Mouse (Mus musculus) frontal cortex, postnatal 25 days (tissue): ENCODE measurements around the gene Ube3c.
"Not testable (repeated sequence)": the region's sequence is repeated elsewhere in the genome, so short reads cannot be mapped to it uniquely, and the experiment has no call there.

ENCODE experiments used
- DNase-seq, 2 experiments: peaks; one replicate each; pipeline ENCODE4 v3.0.0; 2022; ENCODE audit warnings: low spot score in 2 of 2

The Ube3c gene

DNA sequence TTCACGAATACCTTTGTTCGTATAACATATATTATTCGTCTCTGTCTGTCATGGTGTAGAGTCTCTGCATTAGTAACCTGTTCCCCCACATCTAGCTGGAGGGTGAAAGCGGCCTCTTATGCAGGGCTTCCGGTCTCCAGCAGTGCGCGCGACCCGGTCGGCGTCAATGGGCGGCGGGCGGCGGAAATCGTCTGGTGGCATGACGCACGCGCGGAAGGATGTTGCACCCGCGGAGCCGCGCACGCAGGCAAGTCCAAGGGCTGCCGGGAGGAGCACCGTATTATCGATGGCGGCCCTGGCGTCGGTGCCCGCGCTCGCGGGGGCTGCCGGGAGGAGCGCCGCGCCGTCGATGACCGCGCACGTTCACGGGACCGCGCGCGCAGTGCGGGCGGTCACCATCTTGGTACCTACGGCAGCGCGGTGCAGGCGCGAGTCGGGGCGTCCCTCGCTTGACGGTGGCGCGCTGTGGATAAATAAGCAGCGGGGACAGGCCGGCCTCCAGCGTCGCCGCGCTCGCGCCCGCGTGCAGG is at the start of gene Ube3c:
TSS of gene Ube3c (plus strand) at position 395 of the 530 bp plus-strand sequence.
- peak; percentile 96 to 99 for DNase-seq

DNA sequence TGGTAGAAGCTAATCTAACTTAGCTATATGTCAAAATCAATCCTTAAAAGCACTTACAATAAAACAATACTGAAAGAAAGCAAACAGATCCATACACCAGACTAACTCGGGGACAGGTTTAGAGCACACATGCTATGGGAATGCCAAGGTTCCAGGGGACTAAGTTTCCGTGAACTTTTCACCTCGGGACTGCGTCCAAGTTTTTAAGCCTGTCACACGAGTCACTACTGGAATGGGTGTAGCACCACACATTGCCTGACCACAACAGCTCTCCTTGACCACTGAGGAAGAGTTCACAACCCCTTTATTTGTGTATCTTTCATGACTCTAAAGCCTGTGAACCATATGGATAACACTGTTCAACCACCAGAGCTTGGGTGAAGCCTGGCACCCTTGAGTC is 8.9 kb upstream of the Ube3c start:
- no peak for DNase-seq

DNA sequence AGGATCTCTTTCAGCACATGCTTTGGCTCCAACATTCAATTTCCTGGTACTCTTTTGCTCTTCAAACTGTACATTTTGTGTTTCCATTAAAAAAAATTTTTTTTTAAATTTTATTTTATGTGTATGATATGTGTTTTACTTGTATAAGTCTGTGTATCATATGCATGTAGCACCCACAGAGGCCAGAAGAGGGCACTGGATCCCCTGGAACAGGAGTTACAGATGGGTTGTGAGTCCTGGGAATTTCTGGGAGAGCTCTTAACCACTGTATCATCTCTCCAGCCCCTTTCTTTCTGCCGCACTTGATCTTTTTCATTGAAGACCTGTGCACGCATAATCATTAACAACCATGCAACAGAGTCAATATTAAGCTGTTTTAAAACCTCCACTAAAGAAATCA is 8.4 kb upstream of the Ube3c start:
- DNase-seq = no peak

DNA sequence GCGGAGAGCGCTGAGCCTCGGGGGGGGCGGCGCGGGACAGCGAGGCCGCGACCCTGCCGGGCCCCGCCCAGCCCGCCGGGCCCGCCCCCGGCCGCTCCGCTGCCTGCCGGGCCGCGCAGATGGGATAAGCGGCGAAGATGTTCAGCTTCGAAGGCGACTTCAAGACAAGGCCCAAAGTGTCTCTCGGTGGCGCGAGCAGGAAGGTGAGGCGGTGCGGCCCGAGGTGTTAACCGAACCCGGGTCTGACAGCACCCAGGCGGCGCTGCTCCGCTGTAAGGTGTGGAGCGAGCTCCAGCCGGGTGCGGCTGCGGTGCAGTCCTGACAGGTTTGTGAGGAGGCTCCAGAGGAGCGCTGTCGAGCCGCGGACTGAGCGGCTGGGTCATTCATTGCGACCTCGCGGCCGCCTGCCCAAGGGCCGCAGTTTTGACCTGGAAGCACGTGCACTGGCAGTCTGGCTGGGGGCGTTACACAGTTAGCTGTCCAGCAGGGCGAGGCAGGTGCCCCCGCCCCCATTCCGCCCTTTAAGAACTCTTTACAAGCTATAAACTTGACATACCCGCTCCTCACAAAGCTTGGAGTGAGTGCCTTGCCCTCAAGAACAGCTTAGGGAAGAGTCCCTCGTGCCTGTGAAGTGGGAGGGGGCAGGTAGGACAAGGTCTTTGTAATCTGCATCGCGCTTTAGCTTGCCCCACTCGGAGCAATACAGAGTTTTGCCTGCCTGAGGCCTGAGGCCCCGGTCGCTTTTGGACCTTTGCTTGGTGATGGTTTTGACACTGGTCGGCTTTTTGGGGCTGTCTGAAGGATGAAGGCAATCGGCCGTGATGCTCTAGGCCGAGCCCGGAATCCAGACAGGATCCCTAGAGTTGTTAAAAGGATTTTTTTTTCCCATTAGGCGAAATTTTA is 587 bp downstream of the Ube3c start:
- no peak for DNase-seq

DNA sequence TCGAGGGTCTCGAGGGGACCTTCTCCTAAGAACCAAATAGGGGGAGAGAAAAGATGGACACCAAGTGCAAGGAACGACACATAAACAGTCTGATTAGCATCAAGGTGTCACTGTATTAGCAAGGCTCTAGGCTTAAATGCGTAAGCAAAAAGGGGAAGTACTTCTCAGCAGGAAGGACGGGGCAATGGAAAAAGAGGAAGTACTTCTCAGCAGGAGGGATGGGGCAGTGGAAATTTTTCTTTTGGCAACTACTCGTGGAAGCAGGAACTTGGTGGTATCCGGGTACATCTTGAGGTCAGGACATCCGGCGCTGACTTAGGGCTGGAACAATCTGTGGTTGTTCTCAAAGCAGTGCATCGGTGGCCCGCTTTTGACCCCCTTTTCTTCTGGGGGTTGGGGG is 5.2 kb downstream of the Ube3c start:
- DNase-seq = not testable (repeated sequence)

DNA sequence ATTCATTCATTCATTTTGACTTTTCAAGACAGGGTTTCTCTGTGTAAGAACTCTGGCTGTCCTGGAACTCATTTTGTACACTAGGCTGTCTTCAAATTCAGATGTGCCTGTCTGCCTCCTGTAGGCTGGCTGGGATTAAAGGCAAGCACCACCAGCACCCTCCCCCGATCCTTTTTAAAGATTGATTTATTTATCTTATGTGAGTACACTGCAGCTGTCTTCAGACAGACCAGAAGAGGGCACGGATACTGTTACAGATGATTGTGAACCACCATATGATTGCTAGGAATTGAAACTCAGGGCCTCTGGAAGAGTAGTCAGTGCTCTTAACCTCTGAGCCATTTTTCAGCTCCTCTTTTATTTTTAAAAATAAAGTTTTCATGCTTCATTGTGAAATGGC is 6.0 kb downstream of the Ube3c start:
- no peak for DNase-seq

DNA sequence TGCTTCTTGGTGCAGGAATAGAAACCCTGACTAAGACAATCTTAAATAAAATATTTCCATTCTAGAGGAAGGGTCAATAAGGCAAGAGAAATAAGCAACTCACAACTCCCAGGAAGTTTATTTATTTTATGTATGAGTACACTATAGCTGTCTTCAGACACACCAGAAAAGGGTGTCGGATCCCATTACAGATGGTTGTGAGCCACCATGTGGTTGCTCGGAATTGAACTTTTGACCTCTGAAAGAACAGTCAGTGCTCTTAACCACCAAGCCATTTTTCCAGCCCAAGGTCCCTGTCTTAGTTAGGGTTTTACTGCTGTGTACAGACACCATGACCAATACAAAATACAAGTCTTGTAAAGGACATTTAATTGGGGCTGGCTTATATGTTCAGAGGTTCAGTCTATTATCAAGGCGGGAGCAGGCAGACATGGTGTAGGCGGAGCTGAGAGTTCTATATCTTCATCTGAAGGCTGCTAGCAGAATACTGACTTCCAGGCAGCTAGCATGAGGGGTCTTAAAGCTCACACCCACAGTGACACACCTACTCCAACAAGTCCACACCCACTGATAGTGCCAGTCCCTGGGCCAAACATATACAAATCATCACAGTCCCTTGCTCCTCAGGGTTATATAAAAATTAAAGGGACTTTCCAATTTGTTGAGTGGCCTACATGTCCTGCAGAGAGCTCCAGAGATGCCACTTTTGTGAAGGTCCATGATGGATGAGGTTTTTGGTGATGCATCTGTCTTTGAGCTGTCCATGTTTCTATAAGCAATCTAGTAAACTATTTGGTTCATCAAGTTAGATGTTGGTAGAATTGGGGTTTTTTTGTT is 9.0 kb downstream of the Ube3c start:
- DNase-seq = no peak

DNA sequence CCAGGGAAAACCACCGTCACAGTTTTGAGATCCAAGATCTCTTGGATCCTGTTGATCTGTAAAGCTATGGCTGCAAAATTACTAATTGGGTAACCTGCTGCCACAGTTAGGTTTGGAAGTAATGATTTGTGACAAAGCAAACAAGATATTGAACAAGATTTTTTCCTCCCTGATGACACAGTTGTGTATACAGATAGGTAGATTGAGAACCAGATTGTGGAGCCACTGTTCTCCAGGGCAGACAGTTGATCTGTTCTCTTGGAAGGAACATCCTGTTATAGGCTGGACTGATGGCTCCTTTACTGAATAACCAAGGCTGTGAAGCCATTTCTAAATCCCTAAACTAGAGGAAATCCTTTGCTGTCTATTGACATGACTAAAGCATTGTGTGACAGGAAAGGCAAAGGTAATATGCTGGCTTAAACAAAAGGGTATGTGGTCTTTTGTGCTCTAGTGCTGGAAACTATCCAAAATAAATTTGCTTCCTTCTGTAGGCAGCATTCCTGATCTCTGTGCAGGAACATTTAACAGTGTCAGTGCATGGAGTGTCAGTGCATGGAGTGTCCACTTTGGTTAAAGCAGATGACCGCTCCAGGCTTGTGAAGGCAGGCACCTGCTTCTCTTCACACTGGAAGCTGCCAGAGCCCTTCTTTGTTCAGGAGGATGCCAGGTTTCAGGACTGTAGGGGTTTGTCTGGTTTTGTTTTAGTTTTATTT is 15.0 kb downstream of the Ube3c start:
- DNase-seq = no peak

DNA sequence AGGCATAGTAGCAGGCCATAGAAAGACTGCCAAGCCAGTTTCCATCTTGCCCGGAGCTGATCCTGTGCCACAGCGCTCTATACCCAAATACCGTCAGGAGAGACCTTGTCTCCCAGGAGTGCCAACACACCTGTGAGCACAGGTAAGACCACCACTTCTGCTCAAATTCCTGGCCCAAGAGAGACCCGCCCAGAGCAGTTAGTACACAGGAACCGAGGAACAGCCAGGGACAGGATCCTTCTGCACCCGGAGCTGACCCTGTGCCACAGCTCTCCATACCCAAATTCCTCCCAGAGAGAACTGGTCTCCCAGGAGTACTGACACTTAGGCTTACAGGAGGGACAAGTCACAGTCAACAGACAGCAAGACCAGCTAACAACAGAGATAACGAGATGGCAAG is 23.1 kb downstream of the Ube3c start:
- DNase-seq = not testable (repeated sequence)

DNA sequence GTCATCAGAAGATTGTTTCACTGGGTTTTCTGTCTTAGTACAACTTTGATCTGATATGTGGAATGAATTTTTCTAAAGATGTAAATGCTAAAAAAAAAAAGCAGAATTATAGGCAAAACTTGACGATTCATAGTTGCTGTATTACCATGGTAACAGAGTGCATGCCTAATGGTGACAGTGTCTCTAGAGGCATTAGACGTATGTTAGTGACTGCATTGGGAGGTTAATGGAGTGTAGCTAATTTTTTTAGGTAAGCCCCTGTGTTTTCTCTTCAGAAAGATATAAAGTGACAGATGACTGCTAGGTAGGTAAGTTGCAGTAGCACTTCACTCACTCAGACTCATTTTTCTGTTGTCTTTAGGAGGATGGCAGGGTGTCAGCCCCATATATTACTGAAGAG is 37.5 kb downstream of the Ube3c start:
- DNase-seq = no peak

DNA sequence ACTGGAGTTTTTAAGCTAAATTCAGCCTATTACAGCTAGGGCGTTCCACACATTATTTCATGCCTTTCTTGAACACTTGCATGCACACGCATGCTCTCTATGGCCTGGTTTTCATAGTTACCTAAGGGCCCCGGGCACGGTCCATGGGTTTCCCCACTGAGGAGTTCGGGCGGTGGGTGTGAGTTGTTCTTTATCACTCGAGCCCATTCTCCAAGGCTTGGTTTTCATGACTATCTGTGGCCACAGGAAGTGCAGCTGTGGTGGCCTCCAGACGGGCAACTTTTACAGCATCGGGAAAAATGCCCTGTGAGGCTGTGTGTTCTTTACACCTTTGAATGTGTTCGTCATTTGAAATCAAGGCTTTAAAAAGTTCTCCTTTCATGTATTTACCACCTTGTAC is 56.6 kb downstream of the Ube3c start:
- no peak for DNase-seq

DNA sequence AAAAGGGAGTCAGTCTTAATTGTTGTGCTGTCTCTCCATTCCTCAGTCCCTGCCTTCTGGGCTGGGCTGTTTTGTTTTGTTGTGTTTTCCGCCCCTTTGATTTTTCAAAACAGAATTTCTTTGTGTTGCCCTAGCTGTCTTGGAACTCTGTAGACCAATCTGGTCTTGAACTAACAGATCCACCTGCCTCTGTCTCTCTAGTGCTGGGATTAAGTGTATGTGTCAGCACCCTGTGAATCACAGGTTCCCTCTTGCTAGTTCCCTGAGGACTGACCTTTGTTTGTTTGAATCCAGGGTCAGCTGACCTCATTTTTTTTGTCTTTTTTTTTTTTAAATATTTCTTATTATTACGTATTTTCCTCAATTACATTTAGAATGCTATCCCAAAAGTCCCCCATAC is 60.9 kb downstream of the Ube3c start:
- DNase-seq = no peak

DNA sequence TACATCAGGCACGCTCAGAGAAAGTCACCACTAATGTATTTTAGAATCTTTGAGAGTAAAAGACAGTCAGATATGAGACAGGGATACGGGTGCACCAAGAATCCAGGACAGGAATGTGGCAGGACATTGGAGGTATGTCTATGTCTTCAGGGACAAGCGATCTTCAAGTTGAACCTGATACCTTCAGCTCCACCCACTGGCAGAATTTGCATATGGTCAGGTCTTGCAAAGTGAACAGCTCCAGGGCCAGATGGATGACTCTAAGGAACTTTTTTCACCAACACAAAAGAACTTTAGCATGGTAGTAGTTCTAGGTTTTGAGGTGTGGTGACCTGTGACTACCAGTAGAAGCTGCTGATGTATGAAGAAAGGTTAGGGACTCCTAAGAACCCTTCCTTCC is 62.7 kb downstream of the Ube3c start:
- DNase-seq = no peak

DNA sequence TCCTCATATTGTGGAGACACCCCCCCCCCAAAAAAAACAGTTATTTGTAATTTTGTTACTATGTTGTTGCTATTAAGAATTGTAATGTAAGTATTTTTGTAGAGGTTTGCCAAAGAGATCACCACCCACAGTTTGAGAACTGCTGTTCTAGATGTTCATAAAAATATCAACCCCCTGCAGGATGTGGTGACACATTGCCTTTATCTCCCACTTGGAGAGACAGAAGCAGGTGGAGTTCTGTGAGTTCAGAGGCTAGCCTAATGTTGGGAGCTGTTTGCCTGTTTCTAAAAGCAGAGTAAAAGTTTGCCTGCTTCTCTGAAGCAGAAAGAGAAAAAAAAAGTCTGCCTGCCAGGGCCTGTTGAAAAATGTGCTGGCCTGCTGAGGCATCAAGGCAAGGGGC is 67.3 kb downstream of the Ube3c start:
- no peak for DNase-seq

DNA sequence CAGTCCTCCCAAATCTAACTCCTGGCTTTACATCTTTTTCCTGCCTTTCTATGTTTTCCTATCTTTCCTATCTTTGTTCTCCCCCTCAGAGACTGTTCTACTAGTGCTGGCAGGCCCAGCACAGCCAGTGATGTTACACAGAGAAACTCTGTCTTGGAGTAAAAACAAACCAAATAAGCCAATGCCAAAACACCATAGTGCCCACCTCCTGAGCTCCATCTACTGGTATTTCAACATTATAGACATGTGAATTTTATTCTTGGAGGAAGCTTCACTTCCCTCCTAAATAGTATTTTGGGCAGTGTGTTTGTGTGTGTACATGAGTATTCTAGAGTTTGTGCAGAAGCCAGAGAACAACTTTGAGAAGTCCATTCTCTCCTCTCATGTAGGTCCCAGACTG is 67.8 kb downstream of the Ube3c start:
- no peak for DNase-seq

DNA sequence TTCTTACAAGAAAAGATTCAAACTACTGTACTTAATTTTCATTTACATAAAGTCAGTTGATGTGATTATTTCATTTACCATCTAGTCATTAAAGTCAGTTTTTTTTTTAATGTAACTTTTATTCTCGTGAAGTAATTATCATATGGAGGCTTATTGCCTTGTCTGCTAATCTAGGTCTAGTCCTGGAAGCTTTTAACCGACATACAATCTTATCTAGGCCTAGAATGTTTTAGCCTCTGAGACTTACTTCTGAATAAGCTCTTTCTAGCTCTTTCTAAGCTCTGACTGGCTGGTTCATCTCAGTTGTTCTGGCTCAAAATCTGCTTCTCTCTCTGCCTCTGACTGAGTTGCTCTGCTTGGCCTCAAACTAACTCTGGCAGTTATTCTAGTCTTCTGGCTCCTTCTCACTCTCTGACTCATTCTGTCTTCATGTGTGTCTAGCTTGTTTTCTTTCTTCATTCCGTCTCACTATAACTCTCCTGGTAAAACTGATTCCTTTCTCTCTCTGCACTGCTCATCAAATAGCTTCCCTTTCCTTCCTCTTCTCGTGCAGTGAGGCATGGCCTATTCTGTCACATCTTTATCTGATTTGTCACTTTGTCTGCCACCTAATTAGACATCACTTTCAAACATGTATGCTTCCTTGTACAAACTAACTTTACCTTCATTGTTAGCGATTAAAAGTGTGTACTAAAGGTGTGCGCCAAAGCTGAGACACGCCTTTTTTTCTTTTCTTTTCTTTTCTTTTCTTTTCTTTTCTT is 72.3 kb downstream of the Ube3c start:
- DNase-seq = no peak

DNA sequence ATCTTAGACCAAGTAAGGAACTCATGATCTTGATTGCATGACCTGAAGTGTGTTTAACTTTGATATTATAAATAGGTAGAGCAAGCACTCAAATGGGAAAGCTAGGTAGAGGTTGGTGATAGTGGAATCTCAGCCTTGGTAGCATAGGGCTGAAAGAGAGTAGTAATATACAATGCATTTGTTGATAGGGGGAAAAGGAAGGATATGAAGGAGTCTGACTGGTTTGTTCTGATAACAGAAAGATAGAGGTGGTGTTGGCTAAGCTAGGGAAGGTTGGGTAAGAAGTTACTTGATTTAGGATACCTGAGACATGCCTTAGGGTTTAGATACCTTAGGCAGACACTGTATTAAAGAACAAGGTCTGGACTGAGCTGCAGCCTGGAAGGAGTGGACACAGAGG is 82.7 kb downstream of the Ube3c start:
- no peak for DNase-seq

DNA sequence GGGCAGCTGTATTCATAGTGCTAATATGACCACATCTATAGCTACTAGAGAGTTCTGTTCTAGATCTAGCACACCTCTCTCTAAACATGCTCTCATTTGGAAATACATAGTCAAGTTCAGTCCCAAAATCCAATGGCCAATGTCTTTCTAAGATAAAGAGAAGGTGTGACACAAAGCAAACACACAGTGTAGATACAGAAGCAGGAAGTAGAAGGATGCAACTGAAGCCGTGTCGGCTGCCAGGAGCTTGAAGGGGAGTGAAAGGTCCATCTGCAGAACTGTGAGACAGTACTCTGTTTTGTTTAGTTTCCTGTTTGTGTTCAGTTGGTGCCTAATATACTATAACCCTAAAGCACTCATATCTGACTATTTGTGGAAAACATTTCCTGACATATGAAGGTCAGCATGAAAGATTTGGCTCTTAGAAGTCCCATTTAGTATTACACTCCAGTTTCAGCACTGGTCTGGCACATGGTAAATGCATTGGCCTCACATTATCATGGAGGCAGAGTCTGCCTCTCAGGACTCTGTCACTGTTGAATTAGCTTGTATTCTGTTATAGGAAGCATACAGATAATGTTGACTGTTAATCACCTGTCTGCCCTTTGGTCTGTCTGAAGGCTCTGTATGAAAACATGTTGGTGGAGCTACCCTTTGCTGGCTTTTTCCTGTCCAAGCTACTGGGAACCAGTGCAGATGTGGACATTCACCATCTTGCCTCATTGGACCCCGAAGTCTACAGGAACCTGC is 88.7 kb downstream of the Ube3c start:
- no peak for DNase-seq

DNA sequence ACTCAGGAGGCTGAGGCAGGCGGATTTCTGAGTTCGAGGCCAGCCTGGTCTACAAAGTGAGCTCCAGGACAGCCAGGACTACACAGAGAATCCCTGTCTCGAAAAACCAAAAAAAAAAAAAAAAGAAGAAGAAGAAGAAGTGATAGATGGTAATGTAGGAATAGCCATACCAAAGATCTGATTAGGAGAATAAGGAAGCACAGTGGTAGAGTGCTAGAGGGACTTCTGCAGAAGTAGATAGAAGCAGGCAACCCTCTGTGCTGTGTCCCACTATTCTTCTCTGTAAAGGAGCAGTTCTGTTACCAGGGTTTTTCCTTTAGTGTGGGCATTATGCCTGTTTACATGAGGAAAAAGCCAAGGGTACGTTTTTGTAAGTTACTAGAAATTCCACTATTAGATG is 92.2 kb downstream of the Ube3c start:
- not testable (repeated sequence) for DNase-seq

DNA sequence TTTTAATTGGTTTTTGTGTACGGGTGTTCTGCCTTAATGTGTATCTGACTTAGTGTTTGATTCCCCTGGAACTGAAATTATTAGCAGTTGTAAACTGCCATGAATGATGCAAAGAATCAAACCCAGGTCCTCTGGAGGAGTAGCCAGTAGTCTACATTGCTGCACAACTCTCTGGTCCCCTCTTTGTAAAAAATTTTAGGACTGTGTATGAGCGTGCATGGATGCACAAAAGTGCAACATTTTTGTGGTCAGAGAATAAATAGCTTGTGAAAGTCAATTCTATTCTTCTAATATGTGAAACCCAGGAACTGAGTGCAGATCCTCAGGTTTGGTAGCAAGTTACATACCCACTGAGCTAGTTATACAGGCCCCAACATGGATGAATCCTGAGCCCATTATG is 96.3 kb downstream of the Ube3c start:
- no peak for DNase-seq

DNA sequence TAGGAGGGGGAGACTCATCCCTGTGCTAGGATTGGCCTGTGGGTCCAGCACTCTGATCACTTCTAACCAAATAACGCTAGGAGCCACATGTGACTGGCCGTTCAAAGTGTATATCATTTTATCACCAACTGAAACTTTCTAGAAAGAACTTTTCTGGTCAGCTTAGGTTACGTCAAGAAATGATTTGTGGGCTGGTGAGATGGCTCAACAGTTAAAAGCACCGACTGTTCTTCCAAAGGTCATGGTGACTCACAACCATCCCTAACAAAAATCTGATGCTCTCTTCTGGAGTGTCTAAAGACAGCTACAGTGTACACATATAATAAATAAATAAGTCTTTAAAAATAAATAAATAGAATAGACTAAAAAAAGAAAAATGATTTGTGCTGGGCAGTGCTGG is 103.5 kb downstream of the Ube3c start:
- no peak for DNase-seq
